Mouse (Mus musculus) erythroblast, embryonic 14.5 days (primary cell): Measurements from ENCODE around the gene Ireb2. TPM values are rescaled to one million over a fixed set of nuclear protein-coding genes. Genes with fewer than 3 reads are reported as not detected.
A peak's percentile ranks its signal among the peaks of the same experiment; 100 is the strongest.
"Not testable (repeated sequence)": the region's sequence is repeated elsewhere in the genome, so short reads cannot be mapped to it uniquely, and the experiment has no call there.

Experiments
- H3K27me3 ChIP-seq: 2 replicates; pipeline ENCODE4 v1.6.1; 2012; ENCODE audit warnings: inconsistent platforms; ENCODE audit not compliant: control insufficient read depth
- H3K36me3 ChIP-seq: 2 replicates; pipeline ENCODE4 v1.6.1; 2012; ENCODE audit warnings: mild to moderate bottlenecking, inconsistent platforms; ENCODE audit not compliant: control insufficient read depth
- H3K4me1 ChIP-seq: 2 replicates; pipeline ENCODE4 v1.6.1; 2012; ENCODE audit warnings: inconsistent platforms; ENCODE audit not compliant: control insufficient read depth
- H3K4me3 ChIP-seq: replicated peaks from 2 replicates; pipeline ENCODE3; 2012; ENCODE audit warnings: moderate library complexity, mild to moderate bottlenecking, inconsistent platforms
- H3K9me3 ChIP-seq: 2 replicates; pipeline ENCODE4 v1.6.1; 2012; ENCODE audit warnings: low read length, inconsistent platforms, mixed read lengths; ENCODE audit not compliant: control insufficient read depth
- GATA1 ChIP-seq: IDR thresholded peaks from 2 replicates; pipeline ENCODE4 v1.6.1; 2012; ENCODE audit warnings: low read length, inconsistent platforms, mixed read lengths
- TAL1 ChIP-seq: IDR thresholded peaks from 3 replicates; pipeline ENCODE4 v1.6.1; 2012; ENCODE audit warnings: low read length, inconsistent platforms, mixed read lengths
- polyA plus RNA-seq: library from polyadenylated mRNA; stranded (reverse); fragments of >175 nt; gene quantifications from 2 replicates; pipeline ENCODE4 v1.2.3, GENCODE M21; 2012

The Ireb2 gene
- polyA plus RNA-seq, 1 experiment: 0.06 TPM

DNA sequence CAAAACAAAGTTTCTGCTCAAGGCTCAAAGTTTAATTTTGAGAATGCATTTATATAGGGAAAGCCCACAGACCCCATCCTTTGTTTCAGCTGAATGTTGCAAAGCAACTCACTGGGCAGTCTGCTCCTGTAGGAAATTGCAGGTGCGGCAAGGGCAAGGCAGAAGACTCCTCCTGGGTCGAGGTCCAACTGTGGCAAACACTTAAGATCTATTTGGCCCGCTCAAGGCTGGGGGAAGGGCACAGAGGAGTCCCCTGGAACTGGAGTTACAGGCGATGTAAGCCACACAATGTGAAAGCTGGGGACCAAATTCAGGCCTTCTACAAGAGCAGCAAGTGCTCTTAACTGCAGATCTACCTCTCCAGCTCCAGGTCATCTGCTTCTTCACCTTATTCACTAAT lies 56.4 kb downstream of the Ireb2 start:
- Histone ChIP-seq H3K9me3 (peaks cover 5% of the 10 kb centered on the region), H3K36me3 (no peaks in the 10 kb centered on the region; the same call in 1 of the 2 replicates), H3K4me3 (no peak overlapping the region), H3K4me1 (peaks cover 6% of the 10 kb centered on the region), H3K27me3 (peaks cover 19% of the 10 kb centered on the region)
- no peak for TF ChIP-seq GATA1
- TF ChIP-seq TAL1: no peak

DNA sequence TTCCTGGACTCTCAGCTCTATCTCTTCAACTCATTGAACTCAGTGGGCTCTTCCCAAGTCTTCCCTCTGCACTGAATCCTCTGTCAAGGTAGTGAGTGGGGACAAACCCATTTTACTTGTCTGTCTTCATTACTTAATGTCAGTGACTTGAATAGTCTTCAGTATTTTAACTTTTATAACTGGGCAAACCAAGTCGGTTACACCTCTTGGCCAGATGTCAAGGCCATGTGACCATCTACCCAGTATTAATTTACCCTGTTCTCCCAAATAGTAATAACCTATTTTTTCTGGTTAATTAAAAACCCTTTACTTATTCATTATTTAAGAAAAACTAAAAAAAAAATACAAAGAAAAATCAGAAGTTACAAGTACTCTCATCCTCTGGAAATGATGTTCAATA lies 67.2 kb downstream of the Ireb2 start:
- H3K27me3 ChIP-seq: no peaks in the 10 kb centered on the region
- TF ChIP-seq GATA1: no peak
- TF ChIP-seq TAL1: no peak
- no peaks in the 10 kb centered on the region for H3K9me3 ChIP-seq
- H3K36me3 ChIP-seq: peaks cover 2% of the 10 kb centered on the region; the same call in 1 of the 2 replicates
- H3K4me3 ChIP-seq: no peak overlapping the region
- H3K4me1 ChIP-seq: no peaks in the 10 kb centered on the region

DNA sequence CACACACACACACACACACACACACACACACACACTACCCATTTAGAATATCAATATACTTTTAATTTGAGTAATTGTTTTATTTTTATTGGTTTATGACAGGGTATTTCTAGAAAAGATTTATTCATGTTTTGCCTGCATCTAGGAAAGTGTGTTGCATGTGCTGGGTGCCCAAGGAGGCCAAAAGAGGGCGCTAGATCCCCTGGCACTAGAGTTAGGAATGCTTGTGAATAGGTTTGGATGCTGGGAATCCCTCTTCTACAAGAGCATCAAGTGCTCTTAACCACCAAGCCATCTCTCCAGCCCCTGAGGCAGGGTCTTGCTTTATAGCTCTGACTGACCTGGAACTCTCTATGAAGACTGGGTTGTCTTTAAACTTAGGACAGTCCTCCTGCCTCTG lies 68.2 kb downstream of the Ireb2 start:
- TF ChIP-seq TAL1 (no peak), GATA1 (no peak)
- H3K36me3 ChIP-seq: peaks cover 2% of the 10 kb centered on the region; the same call in 1 of the 2 replicates
- no peaks in the 10 kb centered on the region for H3K4me1 ChIP-seq
- no peaks in the 10 kb centered on the region for H3K9me3 ChIP-seq
- no peak overlapping the region for H3K4me3 ChIP-seq
- H3K27me3 ChIP-seq: no peaks in the 10 kb centered on the region

DNA sequence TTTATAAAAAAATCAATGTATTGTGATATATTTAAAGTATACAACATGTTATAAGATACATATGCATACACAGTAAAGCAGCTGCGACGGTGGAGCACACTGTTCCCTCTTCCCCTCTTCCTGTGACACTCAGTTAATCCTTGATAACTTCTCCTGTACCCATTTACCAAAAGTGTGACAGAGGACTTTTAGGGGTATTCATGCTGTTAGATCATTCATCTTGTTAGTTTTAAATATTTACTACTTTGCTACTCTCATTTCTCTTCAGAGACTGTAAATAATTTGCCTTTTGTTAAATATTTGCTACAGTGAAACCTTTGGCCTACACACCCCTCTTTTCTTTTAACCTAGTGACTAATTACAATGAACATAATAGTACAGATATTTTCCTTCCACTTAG lies 68.8 kb downstream of the Ireb2 start:
- Histone ChIP-seq H3K4me3 (no peak overlapping the region), H3K27me3 (no peaks in the 10 kb centered on the region), H3K36me3 (peaks cover 2% of the 10 kb centered on the region; the same call in 1 of the 2 replicates)

DNA sequence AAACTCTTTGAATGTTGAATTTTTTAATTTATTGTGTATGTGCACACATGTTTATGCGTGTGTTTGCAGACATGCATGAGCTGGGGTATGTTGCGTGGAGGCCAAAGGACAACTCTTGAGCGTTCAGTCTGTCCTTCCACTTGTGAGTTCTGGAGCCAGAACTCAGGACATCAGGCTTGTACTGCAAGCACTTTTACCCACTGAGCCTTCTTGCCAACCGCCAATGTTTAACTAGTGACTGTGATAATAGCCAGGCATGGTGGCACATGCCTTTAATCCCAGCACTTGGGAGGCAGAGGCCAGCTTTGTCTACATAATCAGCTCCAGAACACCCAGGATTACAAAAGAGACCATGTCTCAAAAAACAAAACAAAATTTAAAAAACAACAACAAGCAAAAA lies 78.5 kb downstream of the Ireb2 start:
- Histone ChIP-seq H3K36me3 (peaks cover 8% of the 10 kb centered on the region; the same call in 1 of the 2 replicates), H3K4me3 (no peak overlapping the region), H3K27me3 (no peaks in the 10 kb centered on the region; the same call in 1 of the 2 replicates), H3K4me1 (no peaks in the 10 kb centered on the region), H3K9me3 (no peaks in the 10 kb centered on the region)
- TF ChIP-seq GATA1 (no peak), TAL1 (no peak)

More for the DNA sequence above, 68.8 kb downstream of the Ireb2 start:
- TF ChIP-seq TAL1 (no peak), GATA1 (no peak)
- Histone ChIP-seq H3K9me3 (no peaks in the 10 kb centered on the region), H3K4me1 (no peaks in the 10 kb centered on the region)

DNA sequence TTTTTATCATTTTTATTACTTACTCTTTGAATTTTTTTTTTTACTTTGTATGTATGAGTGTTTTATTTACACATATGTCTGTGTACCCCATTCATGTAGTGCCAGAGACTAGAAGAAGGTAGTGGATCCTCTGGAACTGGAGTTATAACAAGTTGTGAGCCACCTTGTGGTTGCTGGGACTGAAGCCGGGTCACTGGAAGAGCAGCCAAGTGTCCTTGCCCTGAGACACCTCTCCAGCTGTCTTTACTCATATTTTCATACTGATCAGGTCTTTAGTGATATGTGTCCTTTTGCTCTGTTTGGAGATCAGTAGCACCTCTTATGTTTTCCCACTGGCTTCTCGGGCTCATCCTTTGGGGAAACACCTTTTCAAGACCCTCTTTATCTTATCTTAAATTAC lies 80.9 kb downstream of the Ireb2 start:
- H3K27me3 ChIP-seq: no peaks in the 10 kb centered on the region; the same call in 1 of the 2 replicates
- H3K36me3 ChIP-seq: no peaks in the 10 kb centered on the region
- H3K4me3 ChIP-seq: no peak overlapping the region
- no peaks in the 10 kb centered on the region for H3K9me3 ChIP-seq
- TF ChIP-seq GATA1 (no peak), TAL1 (no peak)
- no peaks in the 10 kb centered on the region for H3K4me1 ChIP-seq

DNA sequence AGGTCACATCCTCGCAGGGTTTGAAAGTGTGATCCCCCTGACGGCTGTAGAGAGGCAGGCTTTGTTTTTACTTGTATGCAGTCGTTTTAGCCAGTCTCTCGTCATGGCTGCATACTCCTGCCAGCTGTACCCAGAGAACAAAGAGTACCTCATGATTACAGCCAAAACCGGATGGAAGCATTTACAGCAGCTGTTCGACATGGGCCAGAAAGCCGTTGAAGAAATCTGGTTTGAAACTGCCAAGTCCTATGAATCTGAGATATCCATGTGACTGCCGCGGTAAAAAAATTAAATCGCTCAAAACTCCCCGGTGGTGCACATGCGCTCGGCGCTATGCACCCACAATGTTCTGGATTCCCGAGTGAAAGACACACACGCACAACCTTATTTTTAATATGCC lies 82.7 kb downstream of the Ireb2 start:
- Histone ChIP-seq H3K4me3 (no peak overlapping the region), H3K9me3 (no peaks in the 10 kb centered on the region), H3K36me3 (no peaks in the 10 kb centered on the region), H3K27me3 (no peaks in the 10 kb centered on the region; the same call in 1 of the 2 replicates), H3K4me1 (peaks cover 8% of the 10 kb centered on the region)
- TF ChIP-seq GATA1 (no peak), TAL1 (no peak)

DNA sequence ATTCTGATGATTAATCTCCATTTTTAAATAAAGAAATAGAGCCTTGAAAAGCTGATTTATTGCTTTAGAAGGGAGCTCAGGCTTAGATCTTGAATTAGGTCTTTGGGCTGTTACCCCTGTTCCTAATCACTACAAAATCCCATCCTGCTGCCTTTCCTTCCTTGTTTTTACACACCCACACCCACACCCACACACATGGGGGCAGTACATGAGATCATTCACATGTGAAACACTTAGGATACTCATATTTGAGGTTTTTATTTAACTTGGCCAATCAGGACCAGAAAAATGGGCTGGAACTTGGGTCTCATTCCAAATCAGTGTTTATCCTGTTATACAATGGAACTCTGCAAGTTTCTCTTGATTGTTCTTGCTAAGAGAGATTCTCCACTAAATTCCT lies 85.9 kb downstream of the Ireb2 start:
- peaks cover 26% of the 10 kb centered on the region for H3K36me3 ChIP-seq
- no peak overlapping the region for H3K4me3 ChIP-seq
- TF ChIP-seq TAL1 (no peak), GATA1 (no peak)
- no peaks in the 10 kb centered on the region for H3K9me3 ChIP-seq
- H3K4me1 ChIP-seq: peaks cover 27% of the 10 kb centered on the region
- H3K27me3 ChIP-seq: no peaks in the 10 kb centered on the region; the same call in 1 of the 2 replicates

DNA sequence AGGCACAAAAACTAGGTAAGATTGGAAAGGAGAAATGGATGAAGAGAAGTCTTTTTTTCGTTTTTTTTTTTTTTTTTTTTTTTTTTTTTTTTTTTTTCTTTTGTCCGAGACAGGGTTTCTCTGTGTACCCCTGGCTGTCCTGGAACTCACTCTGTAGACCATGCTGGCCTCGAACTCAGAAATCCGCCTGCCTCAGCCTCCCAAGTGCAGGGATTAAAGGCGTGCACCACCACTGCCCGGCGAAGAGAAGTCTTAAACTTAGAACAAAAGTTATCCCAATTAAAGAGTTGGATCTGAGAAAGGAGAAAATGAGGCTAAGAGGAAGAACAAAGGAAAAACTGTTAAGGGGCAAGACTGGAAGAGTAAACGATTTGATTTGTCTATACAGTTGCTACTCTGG lies 86.6 kb downstream of the Ireb2 start:
- Histone ChIP-seq H3K4me3 (peak overlapping the region; percentile 86), H3K4me1 (peaks cover 27% of the 10 kb centered on the region)

DNA sequence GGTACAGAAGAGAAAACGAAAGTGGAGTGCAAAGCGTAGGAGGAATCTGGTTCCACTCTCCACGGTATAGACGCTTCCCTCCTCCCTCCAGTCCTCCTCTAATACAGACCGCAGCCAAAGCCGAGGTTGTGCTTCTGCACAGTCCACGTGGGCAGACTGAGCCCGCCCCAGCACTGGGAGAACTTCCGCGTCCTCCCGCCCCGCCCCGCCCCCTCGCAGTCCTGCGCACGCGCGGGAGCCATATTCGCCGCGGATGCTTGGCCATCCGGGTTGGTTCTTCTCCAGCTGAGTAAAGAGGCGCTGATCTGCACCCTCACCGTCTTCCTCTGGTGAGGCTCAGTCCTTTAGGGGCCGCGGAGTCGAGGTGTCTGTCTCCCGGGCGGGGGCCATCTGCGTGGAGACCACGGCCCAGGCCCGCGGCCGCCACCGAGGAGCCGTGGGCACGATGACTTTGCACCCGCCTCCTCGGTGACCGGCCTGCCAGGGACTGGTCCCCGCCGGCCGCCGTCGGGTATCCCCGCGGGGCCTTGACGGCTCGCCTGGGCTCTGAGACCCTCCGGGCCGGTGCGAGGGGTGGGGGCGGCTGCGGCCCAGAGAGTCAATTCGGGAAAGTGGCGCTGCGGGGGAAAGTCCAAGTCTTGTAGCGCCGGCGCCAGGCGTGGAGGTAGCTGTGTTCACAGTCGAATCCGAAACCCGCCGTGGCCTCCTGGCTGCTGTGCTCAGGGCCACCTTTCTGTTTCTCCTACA lies 87.2 kb downstream of the Ireb2 start, which contains the start of the genes Psma4 and AY074887:
Psma4 (plus strand) TSS at position 216 of the 747 bp plus-strand sequence.
AY074887 (minus strand) TSS at position 424 of the 747 bp plus-strand sequence.
- TF ChIP-seq TAL1 (no peak), GATA1 (no peak)
- Histone ChIP-seq H3K27me3 (no peaks in the 10 kb centered on the region; the same call in 1 of the 2 replicates), H3K36me3 (peaks cover 39% of the 10 kb centered on the region), H3K4me1 (peaks cover 30% of the 10 kb centered on the region), H3K4me3 (peak within 1 kb of the TSS; percentile 86), H3K9me3 (no peaks in the 10 kb centered on the region)

More for the DNA sequence above, 86.6 kb downstream of the Ireb2 start:
- H3K9me3 ChIP-seq, H3K27me3 ChIP-seq: not testable (repeated sequence)
- peaks cover 33% of the 10 kb centered on the region for H3K36me3 ChIP-seq
